Mouse (Mus musculus) small intestine, adult 10 weeks (tissue): Measurements from ENCODE around the gene Asb9. TPM values are rescaled to one million over a fixed set of nuclear protein-coding genes. Genes with fewer than 3 reads are reported as not detected.

Experiments
- polyA plus RNA-seq: library from polyadenylated mRNA; stranded (reverse); fragments of 350-450 nt; fragmentation: Illumina TruSeq; extraction: RNeasy Lipid Tissue Mini Kit (QIAGEN cat#74804); gene quantifications from one replicate; pipeline ENCODE4 v1.2.3, GENCODE M21; 2014; ENCODE audit warnings: low replicate concordance

Gene Asb9
- not detected for polyA plus RNA-seq

DNA sequence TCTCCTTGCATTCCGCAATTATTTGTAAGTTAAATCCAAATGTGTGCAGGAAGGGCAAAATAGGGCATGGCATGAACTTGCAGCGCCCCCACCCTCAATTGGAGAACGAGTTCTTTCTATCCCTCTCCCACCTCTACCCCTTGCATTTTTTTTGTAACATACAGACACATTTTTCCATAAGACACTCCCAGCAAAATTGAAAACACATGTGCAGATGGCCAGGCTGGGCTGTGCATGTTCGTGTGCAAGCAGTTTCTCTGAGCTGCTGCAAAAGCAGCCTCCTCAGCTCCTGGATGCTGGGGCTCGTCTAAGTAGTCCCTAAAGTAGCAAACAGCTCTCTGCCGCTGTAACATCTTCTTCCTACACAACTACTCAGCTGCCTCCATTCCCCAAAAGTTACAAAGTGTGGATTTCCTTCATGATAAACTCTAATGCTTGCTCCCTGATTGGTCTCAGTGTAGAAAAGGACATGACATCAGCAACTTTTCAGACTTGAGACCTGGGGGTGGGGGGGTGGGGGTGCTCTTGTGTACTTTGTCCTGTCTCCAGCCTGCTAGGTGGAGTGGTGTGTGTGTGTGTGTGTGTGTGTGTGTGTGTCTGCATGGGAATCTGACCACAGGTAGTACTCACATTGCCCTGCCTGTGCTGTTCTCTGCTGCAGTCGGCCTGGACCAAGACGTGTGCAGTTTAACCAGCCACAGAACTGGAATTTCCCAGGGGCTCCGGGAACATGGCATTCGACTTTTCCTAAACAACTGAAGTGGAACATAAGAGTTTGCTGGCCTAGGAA lies at the start of gene Asb9:
Asb9 (plus strand) TSS at position 619 of the 790 bp plus-strand sequence.

Other genes starting within 250 kb of the Asb9 start
- gene Bmx, start 248.1 kb upstream of the Asb9 start, polyA plus RNA-seq: 6.7 TPM
- gene Pir, start 237.0 kb upstream of the Asb9 start, polyA plus RNA-seq: 4.8 TPM
- 1.3 TPM for gene Vegfd, start 132.9 kb upstream of the Asb9 start, polyA plus RNA-seq
- 40.9 TPM for gene Piga, start 86.5 kb upstream of the Asb9 start, polyA plus RNA-seq
- gene Asb11, start 69.3 kb upstream of the Asb9 start, polyA plus RNA-seq: 1.3 TPM